Comparison of ENCODE assay signal across 13 mouse cellular contexts in genomic region chr5:124338791-124339190, GRCm38 (mm10). TPM values are rescaled to one million over a fixed set of nuclear protein-coding genes. Genes with fewer than 3 reads are reported as not detected.
A peak's percentile ranks its signal among the peaks of the same experiment; 100 is the strongest.
DNase-seq lines count a peak whose midpoint lies in the region; ATAC-seq lines count a peak whose summit lies in the region.
"Had no signal": no experiment of that assay in that cellular context is flagged by ENCODE, and none has a peak within 500 bp of the region (broad histone marks: within the 10 kb centered on the region; RNA-seq: fewer than 3 reads in every experiment).

No protein-coding gene starts in this region.

- peaks cover 10% of the 10 kb centered on the region for H3K36me3 ChIP-seq in heart, embryonic 13.5 days
- H3K36me3 ChIP-seq in forebrain, embryonic 12.5 days (replicated peaks): peaks cover 6% of the 10 kb centered on the region; the same call in 1 of the 2 replicates
- peaks cover 9% of the 10 kb centered on the region; the same call in 1 of the 2 replicates for H3K36me3 ChIP-seq in limb, embryonic 13.5 days
- peaks cover 2% of the 10 kb centered on the region; the same call in 1 of the 2 replicates for H3K36me3 ChIP-seq in liver, embryonic 11.5 days (ENCODE audit: control insufficient read depth, insufficient read depth, low read length)

- DNase-seq in heart, adult 18-20 months: no peak
- peak; percentile 72 to 77 for DNase-seq in cerebellum, adult 18-20 months
- DNase-seq in liver, embryonic 11.5 days (ENCODE audit: low spot score): no peak
- no peak for DNase-seq in kidney, postnatal 10 days
- no peak for DNase-seq in frontal cortex, postnatal 10 days (ENCODE audit: low spot score in 2 of 2)
- DNase-seq: adrenal gland, postnatal 25 days; heart, postnatal 14 days; lung, adult 18-20 months had no signal

- no peaks in the 10 kb centered on the region for H3K27me3 ChIP-seq in heart, embryonic 13.5 days (replicated peaks)
- no peaks in the 10 kb centered on the region for H3K27me3 ChIP-seq in forebrain, embryonic 12.5 days
- H3K27me3 ChIP-seq in limb, embryonic 13.5 days: no peaks in the 10 kb centered on the region
- H3K27me3 ChIP-seq in liver, embryonic 11.5 days (replicated peaks; ENCODE audit: control insufficient read depth, insufficient read depth, low read length): no peaks in the 10 kb centered on the region
- H3K27me3 ChIP-seq: stomach, embryonic 15.5 days had no signal

- no peak overlapping the region for H3K4me3 ChIP-seq in heart, embryonic 13.5 days
- no peak overlapping the region for H3K4me3 ChIP-seq in forebrain, embryonic 12.5 days (replicated peaks)
- H3K4me3 ChIP-seq in limb, embryonic 13.5 days: no peak overlapping the region
- no peak overlapping the region for H3K4me3 ChIP-seq in liver, embryonic 11.5 days (ENCODE audit: low read depth, low read length)
- H3K4me3 ChIP-seq: stomach, embryonic 15.5 days had no signal

- H3K4me1 ChIP-seq in heart, embryonic 13.5 days: peaks cover 68% of the 10 kb centered on the region
- peaks cover 25% of the 10 kb centered on the region for H3K4me1 ChIP-seq in forebrain, embryonic 12.5 days
- H3K4me1 ChIP-seq in limb, embryonic 13.5 days: peaks cover 18% of the 10 kb centered on the region
- H3K4me1 ChIP-seq in liver, embryonic 11.5 days (replicated peaks; ENCODE audit: control insufficient read depth, insufficient read depth, low read length): no peaks in the 10 kb centered on the region
- H3K4me1 ChIP-seq: stomach, embryonic 15.5 days had no signal

- H3K27ac ChIP-seq in heart, embryonic 13.5 days (replicated peaks): peak overlapping the region; percentile 28; the same call in 1 of the 2 replicates
- peak overlapping the region; percentile 70 for H3K27ac ChIP-seq in forebrain, embryonic 12.5 days
- H3K27ac ChIP-seq in limb, embryonic 13.5 days: peak overlapping the region; percentile 72; the same call in 1 of the 2 replicates
- no peak overlapping the region for H3K27ac ChIP-seq in liver, embryonic 11.5 days (ENCODE audit: low read depth, low read length)
- H3K27ac ChIP-seq: kidney, postnatal 0 days had no signal

- no peak for ATAC-seq in heart, embryonic 13.5 days (ENCODE audit: extremely low read depth, insufficient number of reproducible peaks, low FRiP score, low TSS enrichment)
- ATAC-seq in forebrain, embryonic 12.5 days (ENCODE audit: low FRiP score): no peak
- ATAC-seq in limb, embryonic 13.5 days (ENCODE audit: low FRiP score, low read depth): no peak
- no peak for ATAC-seq in liver, embryonic 11.5 days (replicated peaks; ENCODE audit: low FRiP score)

- H3K4me2 ChIP-seq in heart, embryonic 13.5 days: no peak overlapping the region
- H3K4me2 ChIP-seq in forebrain, embryonic 12.5 days: no peak overlapping the region
- H3K4me2 ChIP-seq in limb, embryonic 13.5 days (replicated peaks): no peak overlapping the region
- no peak overlapping the region for H3K4me2 ChIP-seq in liver, embryonic 11.5 days
- H3K4me2 ChIP-seq: stomach, embryonic 15.5 days had no signal

- no peaks in the 10 kb centered on the region for H3K9me3 ChIP-seq in heart, embryonic 13.5 days
- no peaks in the 10 kb centered on the region for H3K9me3 ChIP-seq in forebrain, embryonic 12.5 days
- H3K9me3 ChIP-seq in limb, embryonic 13.5 days: no peaks in the 10 kb centered on the region
- no peaks in the 10 kb centered on the region for H3K9me3 ChIP-seq in liver, embryonic 11.5 days (ENCODE audit: control insufficient read depth, low read length)
- H3K9me3 ChIP-seq: stomach, embryonic 15.5 days had no signal

- no peak overlapping the region for H3K9ac ChIP-seq in heart, embryonic 13.5 days
- H3K9ac ChIP-seq in forebrain, embryonic 12.5 days: no peak overlapping the region
- no peak overlapping the region for H3K9ac ChIP-seq in limb, embryonic 13.5 days
- no peak overlapping the region for H3K9ac ChIP-seq in liver, embryonic 11.5 days (ENCODE audit: low read depth, low read length)
- H3K9ac ChIP-seq: stomach, embryonic 15.5 days had no signal

- WGBS in heart, embryonic 13.5 days: 86% methylated on average over 8 of the region's 8 CpGs
- 87% methylated on average over 8 of the region's 8 CpGs for WGBS in forebrain, embryonic 12.5 days
- WGBS in limb, embryonic 13.5 days: 86% methylated on average over 8 of the region's 8 CpGs
- WGBS in liver, embryonic 11.5 days: 90% methylated on average over 8 of the region's 8 CpGs

RNA-seq across cellular contexts. Expression of gene 2810006K23Rik, which starts 10.9 kb away (rescaled TPM):
- 18.5 and 19.5 TPM in 2 replicates for polyA plus RNA-seq in heart, embryonic 13.5 days (2015; fragmentation: Nextera tagmentation; extraction: Ambion mirVana)
- 10 to 100 TPM; 12.4 to 14.4 TPM for total RNA-seq in heart, adult 18-20 months (2021)
- polyA plus RNA-seq in forebrain, embryonic 12.5 days (2016; fragmentation: Nextera tagmentation; extraction: Ambion mirVana): 19.2 and 23.0 TPM in 2 replicates
- polyA plus RNA-seq in limb, embryonic 13.5 days (2015; fragmentation: Nextera tagmentation; extraction: Ambion mirVana): 16.2 and 16.3 TPM in 2 replicates
- polyA plus RNA-seq in liver, embryonic 11.5 days (2014; fragmentation: Nextera tagmentation; extraction: Ambion mirVana): 14.6 and 15.5 TPM in 2 replicates

RNA-seq across cellular contexts. Expression of gene Mphosph9, which starts 11.0 kb away (rescaled TPM):
- polyA plus RNA-seq in heart, embryonic 13.5 days (2015; fragmentation: Nextera tagmentation; extraction: Ambion mirVana): 10.2 and 13.6 TPM in 2 replicates
- total RNA-seq in heart, adult 18-20 months (2021): 1 to 10 TPM; 3.9 to 5.5 TPM
- 24.4 and 24.7 TPM in 2 replicates for polyA plus RNA-seq in forebrain, embryonic 12.5 days (2016; fragmentation: Nextera tagmentation; extraction: Ambion mirVana)
- 12.1 and 13.2 TPM in 2 replicates for polyA plus RNA-seq in limb, embryonic 13.5 days (2015; fragmentation: Nextera tagmentation; extraction: Ambion mirVana)
- 12.6 and 13.1 TPM in 2 replicates for polyA plus RNA-seq in liver, embryonic 11.5 days (2014; fragmentation: Nextera tagmentation; extraction: Ambion mirVana)

RNA-seq across cellular contexts. Expression of gene Cdk2ap1, which starts 24.1 kb away (rescaled TPM):
- polyA plus RNA-seq in heart, embryonic 13.5 days (2015; fragmentation: Nextera tagmentation; extraction: Ambion mirVana): 20.5 and 23.9 TPM in 2 replicates
- 100 to 1,000 TPM; 148 to 156 TPM for total RNA-seq in heart, adult 18-20 months (2021)
- polyA plus RNA-seq in forebrain, embryonic 12.5 days (2016; fragmentation: Nextera tagmentation; extraction: Ambion mirVana): 81.1 and 105 TPM in 2 replicates
- 43.7 and 49.6 TPM in 2 replicates for polyA plus RNA-seq in limb, embryonic 13.5 days (2015; fragmentation: Nextera tagmentation; extraction: Ambion mirVana)
- polyA plus RNA-seq in liver, embryonic 11.5 days (2014; fragmentation: Nextera tagmentation; extraction: Ambion mirVana): 97.9 and 124 TPM in 2 replicates

Comparison
In these comparisons a context has a peak if more than half of its experiments do, and no peak if none do; other contexts are left out.
1. DNase-seq: peak in cerebellum, adult 18-20 months (2 of 2); none in heart, adult 18-20 months (0 of 2), liver, embryonic 11.5 days (single experiment), kidney, postnatal 10 days (single experiment) and frontal cortex, postnatal 10 days (0 of 2).